Mouse (Mus musculus) heart, embryonic 16.5 days (tissue): ENCODE measurements around the gene Zbtb38. TPM values are rescaled to one million over a fixed set of nuclear protein-coding genes. Genes with fewer than 3 reads are reported as not detected.
"Not testable (repeated sequence)": the region's sequence is repeated elsewhere in the genome, so short reads cannot be mapped to it uniquely, and the experiment has no call there.

Source experiments
- ATAC-seq: fragments of 200-750 bp; cut with Nextera tagmentation; replicated peaks from 2 replicates; pipeline ENCODE4 v1.8.0; 2017; ENCODE audit warnings: moderate number of reproducible peaks; ENCODE audit not compliant: insufficient read depth, low FRiP score; ENCODE audit errors: extremely low read depth
- H3K27ac ChIP-seq: fragments of 300-500 bp; sonication (generic); 2 replicates; pipeline ENCODE4 v1.5.1; 2014; ENCODE audit warnings: mild to moderate bottlenecking, low read length, control low read depth, moderate library complexity
- H3K27me3 ChIP-seq: fragments of 300-500 bp; sonication (generic); 2 replicates; pipeline ENCODE4 v1.6.1; 2014; ENCODE audit warnings: low read length, mixed read lengths; ENCODE audit not compliant: control insufficient read depth, insufficient read depth
- H3K36me3 ChIP-seq: fragments of 300-500 bp; sonication (generic); 2 replicates; pipeline ENCODE4 v1.6.1; 2014; ENCODE audit not compliant: control insufficient read depth, insufficient read depth
- H3K4me1 ChIP-seq: fragments of 300-500 bp; sonication (generic); 2 replicates; pipeline ENCODE4 v1.6.1; 2014; ENCODE audit warnings: low read length, mixed read lengths; ENCODE audit not compliant: control insufficient read depth, insufficient read depth
- H3K4me2 ChIP-seq: fragments of 300-500 bp; sonication (generic); 2 replicates; pipeline ENCODE4 v1.6.1; 2014; ENCODE audit warnings: low read depth, mild to moderate bottlenecking, control low read depth, low read length
- H3K4me3 ChIP-seq: fragments of 300-500 bp; sonication (generic); 2 replicates; pipeline ENCODE4 v1.5.1; 2014; ENCODE audit warnings: mild to moderate bottlenecking, control low read depth, low read length
- H3K9ac ChIP-seq: fragments of 300-500 bp; sonication (generic); 2 replicates; pipeline ENCODE4 v1.6.1; 2014; ENCODE audit warnings: low read length, control low read depth
- H3K9me3 ChIP-seq: fragments of 300-500 bp; sonication (generic); replicated peaks from 2 replicates; pipeline ENCODE4 v1.6.1; 2016; ENCODE audit warnings: low read length; ENCODE audit not compliant: control insufficient read depth
- WGBS: fragments of 180-500 bp; shearing (Covaris S2); extraction: QIAGEN DNeasy Blood & Tissue Kit; methylation state at CpG from one replicate; pipeline ENCODE4 v1.1.7; 2014; 5-methylcytosine and 5-hydroxymethylcytosine counted together
- polyA plus RNA-seq: library from polyadenylated mRNA; unstranded; fragments of >200 nt; fragmentation: Nextera tagmentation; extraction: Ambion mirVana; gene quantifications from 2 replicates; pipeline ENCODE4 v1.2.1, GENCODE M21; 2015

Gene Zbtb38
- polyA plus RNA-seq, 1 experiment from 2014 or later = 29.6 TPM

DNA sequence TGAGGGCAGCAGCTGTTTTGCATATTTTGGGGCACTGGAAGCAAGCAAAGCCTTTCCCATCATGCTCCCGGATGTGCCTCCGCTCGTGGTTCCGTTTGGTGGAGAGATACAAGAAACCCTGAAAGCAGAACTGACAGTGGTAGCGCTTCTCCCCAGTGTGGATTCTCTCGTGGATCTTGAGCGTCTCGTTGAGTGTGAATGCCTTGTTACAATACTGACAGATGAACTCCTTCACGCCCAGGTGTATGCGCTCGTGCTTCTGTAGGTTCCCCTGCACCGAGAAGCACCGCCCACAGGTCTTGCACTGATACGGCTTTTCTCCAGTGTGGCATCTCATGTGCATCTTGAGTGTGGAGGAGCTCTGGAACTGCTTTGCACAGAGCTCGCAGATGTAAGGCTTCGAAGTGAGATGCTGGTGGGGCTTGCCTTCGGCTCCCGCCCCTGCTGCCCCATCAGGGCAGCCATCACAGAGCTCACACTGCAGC lies 67.0 kb downstream of the Zbtb38 start:
- no peak overlapping the region for H3K9ac ChIP-seq
- 88% methylated on average over 18 of the region's 18 CpGs for WGBS
- H3K4me2 ChIP-seq = no peak overlapping the region
- H3K36me3 ChIP-seq = peaks cover 37% of the 10 kb centered on the region
- no peak for ATAC-seq
- no peak overlapping the region for H3K27ac ChIP-seq
- peaks cover 12% of the 10 kb centered on the region for H3K4me1 ChIP-seq
- no peak overlapping the region for H3K4me3 ChIP-seq
- H3K9me3 ChIP-seq = no peaks in the 10 kb centered on the region
- no peaks in the 10 kb centered on the region for H3K27me3 ChIP-seq

DNA sequence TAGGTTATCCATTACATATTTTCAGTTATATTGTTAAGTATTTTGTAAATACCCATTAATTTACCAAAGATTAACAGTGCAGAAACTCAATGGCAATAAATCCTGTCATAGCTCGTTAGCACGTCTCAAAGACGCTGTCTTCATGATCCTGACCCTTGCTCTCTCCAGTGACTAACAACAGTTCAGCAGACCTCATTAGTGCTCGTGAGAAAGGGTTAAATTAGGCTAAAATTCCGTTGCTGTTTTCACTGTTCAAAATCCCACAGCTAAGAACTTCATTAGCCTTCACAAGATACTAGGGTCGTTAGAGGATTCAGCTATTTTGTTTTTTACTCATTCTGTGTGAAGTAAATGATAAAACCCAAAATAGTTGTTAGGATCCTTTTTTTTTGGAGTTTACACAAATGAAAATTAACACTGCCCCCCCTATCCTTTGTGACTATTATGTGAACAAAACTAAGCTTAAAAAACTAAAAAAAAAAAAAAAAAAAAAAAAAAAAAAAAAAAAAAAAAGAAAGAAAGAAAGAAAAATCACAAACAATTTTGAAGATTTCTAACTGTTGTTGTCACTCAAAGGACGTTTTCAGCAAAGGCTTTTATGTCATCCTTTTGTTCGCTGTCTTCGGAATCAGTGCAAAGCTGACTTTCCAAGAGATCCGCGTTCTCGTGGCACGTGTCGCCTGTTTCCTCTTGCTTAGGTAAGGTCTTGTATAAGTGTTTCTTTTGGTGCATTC lies 67.6 kb downstream of the Zbtb38 start:
- 83% methylated on average over 14 of the region's 14 CpGs for WGBS
- peaks cover 37% of the 10 kb centered on the region for H3K36me3 ChIP-seq

GRCm38 (mm10) chr9:96684165-96684792 lies 68.4 kb downstream of the Zbtb38 start:
- WGBS = 57% methylated on average over 4 of the region's 4 CpGs
- Histone ChIP-seq H3K9me3 (no peaks in the 10 kb centered on the region), H3K27ac (peak overlapping the region; percentile 48; the same call in 1 of the 2 replicates), H3K9ac (no peak overlapping the region), H3K4me1 (peaks cover 10% of the 10 kb centered on the region), H3K27me3 (no peaks in the 10 kb centered on the region), H3K4me3 (no peak overlapping the region), H3K4me2 (no peak overlapping the region), H3K36me3 (peaks cover 37% of the 10 kb centered on the region)
- no peak for ATAC-seq

More for the DNA sequence above, 67.6 kb downstream of the Zbtb38 start:
- Histone ChIP-seq H3K27me3 (no peaks in the 10 kb centered on the region), H3K9me3 (no peaks in the 10 kb centered on the region), H3K27ac (no peak overlapping the region), H3K4me2 (no peak overlapping the region), H3K4me3 (no peak overlapping the region), H3K9ac (no peak overlapping the region), H3K4me1 (peaks cover 12% of the 10 kb centered on the region)
- no peak for ATAC-seq

DNA sequence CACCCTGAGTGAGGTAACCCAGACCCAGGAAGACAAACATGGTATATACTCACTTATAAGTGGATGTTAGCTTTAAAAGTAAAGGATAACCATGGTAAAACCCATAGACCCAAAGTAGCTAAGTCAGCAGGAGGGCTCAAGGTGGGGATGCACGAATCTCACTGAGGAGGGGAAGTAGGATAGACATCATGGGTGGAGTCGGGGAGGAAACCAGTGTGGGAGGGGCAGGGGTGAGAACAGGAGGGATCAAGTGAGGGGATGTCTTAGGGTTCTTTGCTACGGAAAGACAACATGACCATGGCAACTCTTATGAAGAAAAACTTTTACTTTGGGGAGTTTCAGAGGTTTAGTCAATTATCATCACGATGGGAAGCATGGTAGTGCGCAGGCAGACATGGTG lies 74.0 kb downstream of the Zbtb38 start:
- Histone ChIP-seq H3K9me3 (no peaks in the 10 kb centered on the region), H3K4me1 (no peaks in the 10 kb centered on the region), H3K36me3 (0 out of 2 replicates have a peak, but pooled peaks cover 4% of the 10 kb centered on the region), H3K9ac (no peak overlapping the region), H3K27ac (no peak overlapping the region), H3K4me3 (no peak overlapping the region), H3K4me2 (no peak overlapping the region), H3K27me3 (no peaks in the 10 kb centered on the region)
- WGBS = 78% methylated on average over 5 of the region's 5 CpGs
- no peak for ATAC-seq

DNA sequence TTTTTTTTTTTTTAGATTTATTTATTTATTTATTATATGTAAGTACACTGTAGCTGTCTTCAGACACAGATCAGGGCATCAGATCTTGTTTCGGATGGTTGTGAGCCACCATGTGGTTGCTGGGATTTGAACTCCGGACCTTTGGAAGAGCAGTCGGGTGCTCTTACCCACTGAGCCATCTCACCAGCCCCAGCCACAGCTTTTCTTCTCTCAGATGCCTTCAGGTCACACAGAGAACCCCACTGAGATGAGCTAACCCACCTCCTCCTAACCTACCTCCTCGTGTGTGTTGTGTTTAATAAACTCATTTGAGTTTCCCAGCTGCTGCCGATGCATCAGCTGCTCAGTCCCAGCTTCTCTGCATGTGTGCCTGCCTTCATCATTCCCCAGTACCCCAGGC lies 74.9 kb downstream of the Zbtb38 start:
- not testable (repeated sequence) for H3K4me3 ChIP-seq, H3K27me3 ChIP-seq, H3K9ac ChIP-seq, ATAC-seq, H3K36me3 ChIP-seq, H3K4me1 ChIP-seq, H3K9me3 ChIP-seq, H3K27ac ChIP-seq, H3K4me2 ChIP-seq
- WGBS = 84% methylated on average over 5 of the region's 5 CpGs

GRCm38 (mm10) chr9:96676671-96677070 lies 76.0 kb downstream of the Zbtb38 start:
- 89% methylated on average over 10 of the region's 10 CpGs for WGBS
- no peaks in the 10 kb centered on the region for H3K9me3 ChIP-seq
- ATAC-seq = no peak

GRCm38 (mm10) chr9:96675763-96676640 lies 76.6 kb downstream of the Zbtb38 start:
- no peak for ATAC-seq
- Histone ChIP-seq H3K4me3 (no peak overlapping the region), H3K27me3 (no peaks in the 10 kb centered on the region), H3K4me2 (no peak overlapping the region), H3K36me3 (no peaks in the 10 kb centered on the region), H3K27ac (no peak overlapping the region), H3K4me1 (no peaks in the 10 kb centered on the region), H3K9me3 (no peaks in the 10 kb centered on the region), H3K9ac (no peak overlapping the region)
- WGBS = 84% methylated on average over 8 of the region's 8 CpGs

More at GRCm38 (mm10) chr9:96676671-96677070, 76.0 kb downstream of the Zbtb38 start:
- Histone ChIP-seq H3K9ac (no peak overlapping the region), H3K27me3 (no peaks in the 10 kb centered on the region), H3K27ac (no peak overlapping the region), H3K4me2 (no peak overlapping the region), H3K4me1 (no peaks in the 10 kb centered on the region), H3K4me3 (no peak overlapping the region), H3K36me3 (no peaks in the 10 kb centered on the region)

DNA sequence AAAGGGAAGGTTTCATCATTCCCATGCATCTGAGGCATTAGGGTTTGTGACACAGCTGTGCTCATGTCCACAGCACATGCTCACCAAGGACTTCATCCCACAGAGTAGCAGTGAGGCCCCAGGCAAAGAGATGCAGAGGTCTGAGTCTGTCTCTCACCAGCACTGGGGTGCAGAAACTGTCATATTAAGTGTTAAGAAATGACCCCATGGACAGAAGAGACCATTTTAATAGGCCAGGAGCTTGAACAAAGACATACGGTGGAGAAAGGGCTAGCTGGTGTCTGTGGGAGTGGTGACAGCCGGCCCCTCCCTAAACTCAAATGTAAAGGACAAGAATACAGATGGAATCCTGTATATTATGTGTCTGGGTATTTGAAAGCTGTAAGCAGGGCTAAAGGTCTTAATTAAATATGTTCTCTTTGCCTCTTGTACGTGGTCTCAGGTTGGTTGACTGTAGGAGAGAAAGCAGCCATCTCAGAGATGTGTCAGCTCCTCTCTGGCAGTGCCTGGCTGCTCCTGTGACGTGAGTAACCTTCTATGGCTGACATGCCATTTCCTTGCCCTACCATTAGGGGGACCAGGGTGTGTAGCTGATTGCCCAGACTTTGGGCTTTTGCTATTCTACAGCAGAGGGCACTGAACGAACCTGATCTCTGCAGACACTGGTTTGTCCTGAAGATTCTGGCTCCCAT lies 77.4 kb downstream of the Zbtb38 start:
- H3K27me3 ChIP-seq = no peaks in the 10 kb centered on the region
- H3K9me3 ChIP-seq = no peaks in the 10 kb centered on the region
- no peak overlapping the region for H3K27ac ChIP-seq
- peaks cover under 1% of the 10 kb centered on the region; the same call in 1 of the 2 replicates for H3K4me1 ChIP-seq
- no peak overlapping the region for H3K4me3 ChIP-seq
- H3K36me3 ChIP-seq = no peaks in the 10 kb centered on the region
- H3K4me2 ChIP-seq = no peak overlapping the region
- peak; percentile 82 for ATAC-seq
- H3K9ac ChIP-seq = no peak overlapping the region
- WGBS = 32% methylated on average over 5 of the region's 5 CpGs
